Mouse (Mus musculus): ENCODE measurements around the gene Tcl1b5. TPM values are rescaled to one million over a fixed set of nuclear protein-coding genes. Genes with fewer than 3 reads are reported as not detected.

Tcl1b5 gene
- polyA plus RNA-seq (2012; rRNA removed), result not detected in 2 replicates

DNA sequence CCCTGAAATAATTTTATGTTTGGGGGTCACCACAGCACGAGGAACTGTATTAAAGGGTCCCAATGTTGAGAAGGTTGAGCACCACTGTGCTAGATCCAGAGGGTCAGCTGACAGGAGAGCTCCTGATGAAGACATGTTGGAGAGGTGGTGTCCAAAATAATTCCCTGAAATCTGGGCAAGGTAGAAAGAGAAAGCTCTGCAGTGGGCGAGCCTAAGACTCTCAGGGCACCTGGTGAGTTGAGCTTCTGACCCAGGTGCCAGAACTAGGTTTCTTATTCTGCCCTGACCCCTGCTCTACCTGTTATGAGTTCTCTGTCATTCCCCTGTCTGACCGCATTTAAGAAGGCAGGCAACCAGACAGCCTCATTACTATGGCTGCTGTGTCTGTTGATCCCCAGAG is at the start of gene Tcl1b5:
Gene Tcl1b5, plus strand, starts transcription at position 301 of the 400 bp plus-strand sequence.

GRCm38 (mm10) chr12:105145714-105146113 is 30.4 kb upstream of the Tcl1b5 start, which contains the start of gene Tcl1b2:
Gene Tcl1b2 (plus strand): TSS chr12:105146014.

DNA sequence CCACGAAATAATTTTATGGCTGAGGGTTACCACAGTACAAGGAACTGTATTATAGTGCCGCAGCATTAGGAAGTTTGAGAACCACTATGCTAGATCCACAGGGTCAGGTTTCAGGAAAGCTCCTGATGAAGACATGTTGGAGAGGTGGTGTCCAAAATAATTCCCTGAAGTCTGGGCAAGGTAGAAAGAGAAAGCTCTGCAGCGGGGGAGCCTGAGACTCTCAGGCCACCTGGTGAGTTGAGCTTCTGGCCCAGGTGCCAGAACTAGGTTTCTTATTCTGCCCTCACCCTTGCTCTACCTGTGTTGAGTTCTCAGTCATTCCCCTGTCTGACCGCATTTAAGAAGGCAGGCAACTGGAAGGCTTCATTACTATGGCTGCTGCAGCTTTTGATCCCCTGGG is 16.8 kb upstream of the Tcl1b5 start, which contains the start of gene Tcl1b1:
Gene Tcl1b1, plus strand, starts transcription at position 301 of the 400 bp plus-strand sequence.

DNA sequence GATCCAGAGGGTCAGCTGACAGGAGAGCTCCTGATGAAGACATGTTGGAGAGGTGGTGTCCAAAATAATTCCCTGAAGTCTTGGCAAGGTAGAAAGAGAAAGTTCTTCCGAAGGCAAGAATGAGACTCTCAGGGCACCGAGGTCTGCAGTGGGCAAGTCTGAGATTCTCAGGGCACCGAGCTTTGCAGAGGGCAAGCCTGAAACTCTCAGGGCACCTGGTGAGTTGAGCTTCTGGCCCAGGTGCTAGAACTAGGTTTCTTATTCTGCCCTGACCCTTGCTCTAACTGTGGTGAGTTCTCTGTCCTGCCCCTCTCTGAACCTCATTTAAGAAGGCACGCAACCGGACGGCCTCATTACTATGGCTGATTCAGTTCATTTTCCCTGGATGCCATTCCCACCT is 14.6 kb downstream of the Tcl1b5 start, which contains the start of gene Tcl1b3:
Gene Tcl1b3, plus strand, starts transcription at position 301 of the 400 bp plus-strand sequence.

GRCm38 (mm10) chr12:105201657-105202056 is 25.5 kb downstream of the Tcl1b5 start, which contains the start of gene Tcl1b4:
Gene Tcl1b4 (plus strand): TSS chr12:105201957.

GRCm38 (mm10) chr12:105222601-105223319 is 46.6 kb downstream of the Tcl1b5 start, which contains the start of gene Tcl1:
Gene Tcl1 (minus strand): TSS chr12:105222793.

Other genes with a start within 250 kb of the Tcl1b5 start
- gene Syne3, start 166.5 kb upstream of the Tcl1b5 start, polyA plus RNA-seq (2012; rRNA removed), result 0.56 and 0.66 TPM in 2 replicates
- gene Glrx5, start 143.7 kb upstream of the Tcl1b5 start, polyA plus RNA-seq (2012; rRNA removed), result 21.5 and 31.0 TPM in 2 replicates
- not detected in 2 replicates for gene Tcl1b2, start 30.3 kb upstream of the Tcl1b5 start, polyA plus RNA-seq (2012; rRNA removed)
- gene Tcl1b1, start 16.7 kb upstream of the Tcl1b5 start, polyA plus RNA-seq (2012; rRNA removed), result not detected in 2 replicates
- not detected in 2 replicates for gene Tcl1b3, start 14.7 kb downstream of the Tcl1b5 start, polyA plus RNA-seq (2012; rRNA removed)
- gene Tcl1b4, start 25.6 kb downstream of the Tcl1b5 start, polyA plus RNA-seq (2012; rRNA removed), result not detected in 2 replicates
- gene Tcl1, start 46.4 kb downstream of the Tcl1b5 start, polyA plus RNA-seq (2012; rRNA removed), result not detected in 2 replicates
- gene Tunar, start 157.5 kb downstream of the Tcl1b5 start, polyA plus RNA-seq (2012; rRNA removed), result not detected in 2 replicates

Data from stomach, adult 2 months (tissue).